Mouse (Mus musculus) CH12.LX (cell line): ENCODE measurements at regions not wholly inside any gene's neighbourhood (a gene's known extent, or its start where the extent isn't known, plus 50 kb on each side); places are given as distances from the start of the nearest gene placed in this dataset.

ENCODE experiments used
- BHLHE40 ChIP-seq: IDR thresholded peaks from 2 replicates; pipeline ENCODE4 v1.6.1; 2011; ENCODE audit warnings: mild to moderate bottlenecking, low read depth, low read length, improper control_type of control experiment
- CTCF ChIP-seq, 2 experiments: IDR thresholded peaks in 1 of 2; conservative IDR thresholded peaks in 1 of 2; 2 replicates each; pipeline ENCODE4 v1.5.1; 2011 to 2012; ENCODE audit warnings: low read depth in 2 of 2, low read length in 2 of 2, improper control_type of control experiment in 1 of 2, inconsistent platforms in 1 of 2, mild to moderate bottlenecking in 1 of 2, moderate library complexity in 1 of 2
- PAX5 ChIP-seq: IDR thresholded peaks from 2 replicates; pipeline ENCODE4 v1.6.1; 2012; ENCODE audit warnings: low read length, inconsistent platforms, mixed read lengths
- POLR2A ChIP-seq: IDR thresholded peaks from 2 replicates; pipeline ENCODE4 v1.6.1; 2011; ENCODE audit warnings: low read depth, mild to moderate bottlenecking, improper control_type of control experiment, low read length
- RAD21 ChIP-seq: IDR thresholded peaks from 2 replicates; pipeline ENCODE4 v1.6.1; 2011; ENCODE audit warnings: low read depth, mild to moderate bottlenecking, low read length, improper control_type of control experiment, moderate library complexity
- RCOR1 ChIP-seq: conservative IDR thresholded peaks from 2 replicates; pipeline ENCODE4 v1.6.1; 2012; ENCODE audit warnings: low read depth, mild to moderate bottlenecking, inconsistent platforms, low read length, improper control_type of control experiment
- USF2 ChIP-seq: conservative IDR thresholded peaks from 2 replicates; pipeline ENCODE4 v1.6.1; 2011; ENCODE audit warnings: low read depth, low read length, improper control_type of control experiment

- no peak for TF ChIP-seq POLR2A
- no peak for TF ChIP-seq USF2
- TF ChIP-seq PAX5 = no peak
- no peak for TF ChIP-seq RAD21
- no peak for TF ChIP-seq RCOR1
- no peak for TF ChIP-seq BHLHE40
- TF ChIP-seq CTCF (conservative IDR thresholded peaks at IDR 0.05 in 1 of 2, IDR thresholded peaks at IDR 0.05 in 1 of 2; ENCODE audit: low read depth in 2 of 2, low read length in 2 of 2) = no peak
Measured at GRCm38 (mm10) chr7:128860709-128861108, 116.0 kb downstream of the Sec23ip start.
